Comparison of ENCODE assay signal across 18 mouse cellular contexts in genomic region chr14:71252136-71252535, GRCm38 (mm10).
"Had no signal": no experiment of that assay in that cellular context is flagged by ENCODE, and none has a peak within 500 bp of the region (broad histone marks: within the 10 kb centered on the region; RNA-seq: fewer than 3 reads in every experiment).

No protein-coding gene starts in this region.

- H3K4me2 ChIP-seq: lung, embryonic 14.5 days; midbrain, embryonic 13.5 days; neural tube, embryonic 13.5 days; neural tube, embryonic 15.5 days had no signal

- H3K9me3 ChIP-seq: midbrain, embryonic 10.5 days; midbrain, embryonic 13.5 days; neural tube, embryonic 13.5 days; neural tube, embryonic 15.5 days had no signal

- H3K4me3 ChIP-seq: midbrain, embryonic 10.5 days; midbrain, embryonic 13.5 days; myocyte; neural tube, embryonic 13.5 days; neural tube, embryonic 15.5 days had no signal

- ATAC-seq: midbrain, embryonic 13.5 days; midbrain, embryonic 16.5 days had no signal

- H3K9ac ChIP-seq: lung, embryonic 14.5 days; midbrain, embryonic 13.5 days; neural tube, embryonic 13.5 days; neural tube, embryonic 15.5 days had no signal

- DNase-seq: lung, adult 18-20 months; lung, embryonic 14.5 days; lung, postnatal 10 days; lung, postnatal 4 days; retina, postnatal 1 day; right cerebral cortex, adult 18-20 months; right cerebral cortex, postnatal 25 days; right cerebral cortex, postnatal 4 days; spleen, adult 18-20 months; thymus, adult 18-20 months; thymus, postnatal 14 days; thymus, postnatal 36 days had no signal

- H3K27me3 ChIP-seq: midbrain, embryonic 13.5 days; neural tube, embryonic 13.5 days; neural tube, embryonic 15.5 days had no signal

- H3K36me3 ChIP-seq: midbrain, embryonic 10.5 days; midbrain, embryonic 13.5 days; neural tube, embryonic 13.5 days; neural tube, embryonic 15.5 days had no signal

- H3K27ac ChIP-seq: midbrain, embryonic 10.5 days; midbrain, embryonic 13.5 days; neural tube, embryonic 13.5 days; neural tube, embryonic 15.5 days had no signal
